Mouse (Mus musculus): ENCODE results near the gene Gm4881.

GRCm38 (mm10) chr7:24885468-24886307 is 58.6 kb downstream of the Gm4881 start:
- no peak for TF ChIP-seq CTCF (IDR thresholded peaks at IDR 0.05; ENCODE audit: extremely low read depth, insufficient read depth, low read length)
- no peak for TF ChIP-seq POLR2A (IDR thresholded peaks at IDR 0.05; ENCODE audit: extremely low read depth, insufficient read depth, low read length)

All from cortical plate, adult 2 months (tissue).